Mouse (Mus musculus) ES-Bruce4 (cell line): ENCODE measurements around the gene Hsd3b5.
"Not testable (repeated sequence)": the region's sequence is repeated elsewhere in the genome, so short reads cannot be mapped to it uniquely, and the experiment has no call there.

Experiments used
- CTCF ChIP-seq: IDR thresholded peaks from one replicate; pipeline ENCODE4 v1.8.1; 2011; ENCODE audit warnings: low read depth, low read length
- EP300 ChIP-seq: IDR thresholded peaks from 2 replicates; pipeline ENCODE4 v1.6.1; 2011; ENCODE audit warnings: low read depth, low read length; ENCODE audit not compliant: insufficient read depth
- POLR2A ChIP-seq: IDR thresholded peaks from one replicate; pipeline ENCODE4 v1.8.1; 2011; ENCODE audit warnings: low read length; ENCODE audit not compliant: insufficient read depth

GRCm38 (mm10) chr3:98582622-98583021, 47.4 kb downstream of the Hsd3b5 start:
- not testable (repeated sequence) for TF ChIP-seq POLR2A, CTCF, EP300
